Mouse (Mus musculus) limb, embryonic 13.5 days (tissue): ENCODE results near the gene Insl3. TPM values are rescaled to one million over a fixed set of nuclear protein-coding genes. Genes with fewer than 3 reads are reported as not detected.
"Not testable (repeated sequence)": the region's sequence is repeated elsewhere in the genome, so short reads cannot be mapped to it uniquely, and the experiment has no call there.

Experiments used
- ATAC-seq: fragments of 200-750 bp; cut with Nextera tagmentation; 2 replicates; pipeline ENCODE4 v1.8.0; 2017; ENCODE audit warnings: low read depth, moderate number of reproducible peaks, moderate TSS enrichment; ENCODE audit not compliant: low FRiP score
- H3K27ac ChIP-seq: fragments of 300-500 bp; sonication (generic); 2 replicates; pipeline ENCODE4 v1.5.1; 2015; ENCODE audit warnings: inconsistent platforms, mild to moderate bottlenecking, moderate library complexity
- H3K27me3 ChIP-seq: fragments of 300-500 bp; sonication (generic); 2 replicates; pipeline ENCODE4 v1.6.1; 2015; ENCODE audit warnings: mild to moderate bottlenecking, inconsistent platforms
- H3K36me3 ChIP-seq: fragments of 300-500 bp; sonication (generic); 2 replicates; pipeline ENCODE4 v1.6.1; 2015; ENCODE audit warnings: inconsistent platforms, mild to moderate bottlenecking, moderate library complexity
- H3K4me1 ChIP-seq: fragments of 300-500 bp; sonication (generic); 2 replicates; pipeline ENCODE4 v1.6.1; 2015; ENCODE audit warnings: inconsistent platforms
- H3K4me2 ChIP-seq: fragments of 300-500 bp; sonication (generic); replicated peaks from 2 replicates; pipeline ENCODE4 v1.6.1; 2015; ENCODE audit warnings: inconsistent platforms, mild to moderate bottlenecking, moderate library complexity
- H3K4me3 ChIP-seq: fragments of 300-500 bp; sonication (generic); 2 replicates; pipeline ENCODE4 v1.5.1; 2015; ENCODE audit warnings: moderate library complexity, mild to moderate bottlenecking, inconsistent platforms
- H3K9ac ChIP-seq: fragments of 300-500 bp; sonication (generic); 2 replicates; pipeline ENCODE4 v1.6.1; 2015; ENCODE audit warnings: mild to moderate bottlenecking, inconsistent platforms
- H3K9me3 ChIP-seq: fragments of 300-500 bp; sonication (generic); 2 replicates; pipeline ENCODE4 v1.6.1; 2016; ENCODE audit warnings: inconsistent platforms
- WGBS: fragments of 180-500 bp; shearing (Covaris S2); methylation state at CpG from one replicate; pipeline ENCODE4 v1.1.7; 2015; 5-methylcytosine and 5-hydroxymethylcytosine counted together
- polyA plus RNA-seq: library from polyadenylated mRNA; unstranded; fragments of >200 nt; fragmentation: Nextera tagmentation; extraction: Ambion mirVana; gene quantifications from 2 replicates; pipeline ENCODE4 v1.2.1, GENCODE M21; 2015

Insl3 gene
- polyA plus RNA-seq, 1 experiment from 2014 or later: 0.48 TPM

DNA sequence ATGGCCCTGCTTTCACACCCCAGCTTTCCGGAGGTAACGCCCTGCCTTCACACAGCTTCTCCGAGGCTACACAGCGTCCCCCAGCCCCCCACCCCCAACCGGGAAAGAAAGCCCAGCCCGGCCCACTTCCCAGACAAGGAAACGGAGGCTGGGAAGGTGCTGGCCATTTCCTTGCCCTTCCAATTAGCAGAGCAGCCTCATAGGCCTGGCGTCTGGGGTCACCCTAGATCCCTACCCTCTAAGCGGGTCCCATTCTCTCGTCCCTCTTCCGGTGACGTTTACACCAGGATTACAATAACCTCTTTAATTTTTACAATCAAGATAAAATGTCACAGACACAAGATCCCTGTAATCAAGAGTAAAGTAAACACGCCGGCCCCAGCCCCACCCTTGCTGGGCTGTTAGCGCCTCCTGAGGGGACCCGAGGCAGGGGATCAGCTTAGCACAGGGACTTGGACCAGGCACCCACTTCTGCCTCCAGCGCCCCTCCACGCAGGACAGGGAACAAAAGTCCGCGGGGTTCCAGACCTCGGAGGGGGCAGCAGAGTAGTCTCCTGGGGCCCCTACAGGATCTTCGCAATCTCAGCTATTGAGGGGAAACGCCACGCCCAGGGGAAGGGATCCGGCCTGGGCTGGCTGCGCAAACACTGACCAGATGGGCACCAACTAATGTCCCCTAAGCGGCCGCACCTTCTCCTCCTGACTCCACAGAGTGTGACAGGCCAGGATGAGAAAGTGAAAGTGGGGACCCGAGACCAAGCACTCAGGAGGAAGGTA lies 11.7 kb downstream of the Insl3 start:
- Histone ChIP-seq H3K4me2 (peak overlapping the region; percentile 39), H3K9ac (0 out of 2 replicates have a peak overlapping the region, but pooled peaks have one; percentile 26), H3K4me1 (peaks cover 11% of the 10 kb centered on the region), H3K27me3 (peaks cover 94% of the 10 kb centered on the region), H3K9me3 (no peaks in the 10 kb centered on the region), H3K36me3 (no peaks in the 10 kb centered on the region), H3K4me3 (peak overlapping the region; percentile 23), H3K27ac (no peak overlapping the region)
- 3% methylated on average over 29 of the region's 29 CpGs for WGBS
- no peak for ATAC-seq

DNA sequence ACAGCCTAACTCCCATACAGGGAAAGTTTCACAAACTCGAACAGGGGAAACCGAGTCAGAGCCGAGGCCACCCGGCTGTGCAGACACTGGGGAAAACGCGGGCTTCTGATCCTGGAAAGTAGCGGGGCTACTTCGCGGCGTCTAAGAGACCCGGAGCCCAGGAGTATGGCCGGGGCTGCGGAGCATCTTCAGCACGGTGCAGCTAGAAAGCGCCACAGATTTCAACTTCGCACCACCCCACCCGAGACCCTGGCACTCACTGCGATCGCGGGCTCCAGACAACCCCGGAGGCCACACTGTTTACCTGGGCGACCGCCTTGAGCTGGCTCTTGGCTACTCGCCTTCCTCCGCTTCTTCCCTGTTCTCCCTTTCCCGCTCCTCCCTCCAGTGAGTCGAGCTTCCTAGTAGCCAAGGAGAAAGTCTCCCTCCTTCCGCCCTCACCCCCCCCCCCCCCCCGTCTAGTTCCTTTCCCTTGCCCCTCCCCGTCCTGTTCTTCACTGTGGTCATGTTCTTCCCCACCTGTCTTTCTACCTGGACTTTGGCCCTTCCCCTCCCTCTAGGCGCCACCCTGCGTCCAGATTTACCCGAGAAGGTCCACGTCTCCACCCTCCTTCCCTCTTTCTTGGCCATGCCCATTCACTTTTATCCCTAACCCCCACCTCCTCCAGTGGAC lies 12.5 kb downstream of the Insl3 start, which contains the start of gene B3gnt3:
B3gnt3 (minus strand) TSS at position 376 of the 673 bp plus-strand sequence.
- H3K9ac ChIP-seq: 0 out of 2 replicates have a peak within 1 kb of the TSS, but pooled peaks have one; percentile 26
- H3K9me3 ChIP-seq: no peaks in the 10 kb centered on the region
- peak within 1 kb of the TSS; percentile 39 for H3K4me2 ChIP-seq
- no peak for ATAC-seq
- no peaks in the 10 kb centered on the region for H3K36me3 ChIP-seq
- H3K27me3 ChIP-seq: peaks cover 94% of the 10 kb centered on the region
- peak within 1 kb of the TSS; percentile 23 for H3K4me3 ChIP-seq
- 15% methylated on average over 32 of the region's 34 CpGs for WGBS
- peaks cover 11% of the 10 kb centered on the region for H3K4me1 ChIP-seq
- no peak within 1 kb of the TSS for H3K27ac ChIP-seq

DNA sequence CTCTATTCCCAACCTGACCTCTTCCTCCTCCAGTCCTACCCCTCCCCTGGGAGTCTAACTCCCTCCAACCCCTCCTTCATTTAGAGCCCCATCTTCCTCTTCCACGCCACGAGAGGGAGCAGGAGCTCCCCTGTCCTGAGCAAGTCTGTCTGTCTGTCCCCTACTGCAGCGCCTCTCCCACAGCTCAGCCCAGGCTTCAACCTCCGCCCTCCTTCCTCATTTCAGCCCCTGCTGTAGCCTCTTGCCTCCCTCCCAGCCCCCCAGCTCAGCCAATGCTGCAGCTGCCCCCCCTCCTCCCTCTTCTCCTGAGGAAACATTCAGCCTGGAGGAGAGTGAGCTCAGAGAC lies 13.0 kb downstream of the Insl3 start:
- peaks cover 11% of the 10 kb centered on the region for H3K4me1 ChIP-seq
- no peaks in the 10 kb centered on the region for H3K36me3 ChIP-seq
- WGBS: 30% methylated on average over 4 of the region's 4 CpGs
- H3K4me3 ChIP-seq: no peak overlapping the region
- H3K27ac ChIP-seq: no peak overlapping the region
- no peak for ATAC-seq
- no peak overlapping the region for H3K9ac ChIP-seq
- peaks cover 93% of the 10 kb centered on the region for H3K27me3 ChIP-seq
- H3K9me3 ChIP-seq: no peaks in the 10 kb centered on the region
- H3K4me2 ChIP-seq: no peak overlapping the region

DNA sequence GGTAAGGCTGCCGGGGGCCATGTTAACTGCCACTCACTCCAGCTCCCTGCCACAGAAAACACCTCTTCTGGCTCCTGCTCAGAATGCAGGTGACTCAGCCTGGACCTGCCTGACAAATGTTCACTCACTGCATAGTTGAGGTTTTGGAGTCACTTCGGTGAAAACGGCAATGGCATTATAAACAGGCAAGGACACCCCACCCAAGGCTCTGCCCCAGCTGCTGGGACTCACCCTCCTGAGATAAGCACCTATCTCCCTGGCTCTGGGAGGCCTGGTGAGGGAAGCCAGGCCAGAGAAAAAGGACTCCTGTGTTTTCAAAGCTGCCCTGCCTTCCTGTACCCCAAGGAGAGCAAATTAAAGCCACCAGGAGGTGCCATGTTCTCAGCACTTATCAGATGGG lies 13.9 kb downstream of the Insl3 start:
- no peak for ATAC-seq
- Histone ChIP-seq H3K27me3 (peaks cover 93% of the 10 kb centered on the region), H3K36me3 (no peaks in the 10 kb centered on the region), H3K9me3 (no peaks in the 10 kb centered on the region), H3K4me2 (no peak overlapping the region), H3K27ac (no peak overlapping the region), H3K4me3 (no peak overlapping the region), H3K9ac (no peak overlapping the region), H3K4me1 (peaks cover 11% of the 10 kb centered on the region)
- 71% methylated on average over 3 of the region's 3 CpGs for WGBS

DNA sequence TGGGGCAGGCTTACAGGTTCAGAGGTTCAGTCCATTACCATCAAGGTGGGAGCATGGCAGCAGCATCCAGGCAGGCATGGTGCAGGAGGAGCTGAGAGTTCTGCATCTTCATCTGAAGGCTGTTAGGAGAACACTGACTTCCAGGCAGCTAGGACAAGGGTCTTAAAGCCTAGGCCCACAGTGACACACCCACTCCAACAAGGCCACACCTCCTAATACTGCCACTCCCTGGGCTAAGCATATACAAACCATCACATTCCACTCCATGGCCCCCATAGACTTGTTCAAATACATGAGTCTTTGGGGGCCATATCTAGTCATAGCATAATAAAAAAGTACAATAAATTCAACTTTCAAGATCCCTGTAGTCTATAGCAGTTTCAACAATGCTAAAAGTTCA lies 14.4 kb downstream of the Insl3 start:
- not testable (repeated sequence) for H3K9me3 ChIP-seq, H3K36me3 ChIP-seq, H3K4me2 ChIP-seq, H3K4me3 ChIP-seq, ATAC-seq, H3K27ac ChIP-seq, H3K9ac ChIP-seq
- peaks cover 93% of the 10 kb centered on the region for H3K27me3 ChIP-seq
- peaks cover 11% of the 10 kb centered on the region for H3K4me1 ChIP-seq

DNA sequence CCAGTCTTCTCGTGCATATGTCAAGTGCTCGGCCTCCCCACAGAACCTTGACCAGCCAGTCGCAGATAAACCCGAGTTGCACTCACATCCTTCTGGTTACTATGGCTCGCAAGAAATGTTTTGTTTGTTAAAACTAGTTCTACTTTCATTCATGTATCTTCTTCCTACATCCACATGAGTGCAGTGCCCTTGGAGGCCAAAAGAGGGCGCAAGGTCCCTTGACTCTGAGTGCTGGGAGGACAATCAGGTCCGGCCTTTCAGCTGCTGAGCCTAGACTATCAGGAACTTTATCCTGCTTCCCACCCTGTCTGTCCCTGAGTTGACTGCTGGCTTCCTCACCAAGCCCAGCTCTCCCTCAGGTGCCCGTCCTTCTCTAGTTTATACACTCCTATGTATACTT lies 18.9 kb downstream of the Insl3 start:
- 41% methylated on average over 8 of the region's 8 CpGs for WGBS
- H3K27me3 ChIP-seq: peaks cover 73% of the 10 kb centered on the region
- no peaks in the 10 kb centered on the region for H3K36me3 ChIP-seq
- H3K4me1 ChIP-seq: no peaks in the 10 kb centered on the region
- no peak overlapping the region for H3K9ac ChIP-seq
- H3K4me3 ChIP-seq: no peak overlapping the region
- no peaks in the 10 kb centered on the region for H3K9me3 ChIP-seq
- H3K4me2 ChIP-seq: no peak overlapping the region
- no peak overlapping the region for H3K27ac ChIP-seq
- ATAC-seq: no peak

DNA sequence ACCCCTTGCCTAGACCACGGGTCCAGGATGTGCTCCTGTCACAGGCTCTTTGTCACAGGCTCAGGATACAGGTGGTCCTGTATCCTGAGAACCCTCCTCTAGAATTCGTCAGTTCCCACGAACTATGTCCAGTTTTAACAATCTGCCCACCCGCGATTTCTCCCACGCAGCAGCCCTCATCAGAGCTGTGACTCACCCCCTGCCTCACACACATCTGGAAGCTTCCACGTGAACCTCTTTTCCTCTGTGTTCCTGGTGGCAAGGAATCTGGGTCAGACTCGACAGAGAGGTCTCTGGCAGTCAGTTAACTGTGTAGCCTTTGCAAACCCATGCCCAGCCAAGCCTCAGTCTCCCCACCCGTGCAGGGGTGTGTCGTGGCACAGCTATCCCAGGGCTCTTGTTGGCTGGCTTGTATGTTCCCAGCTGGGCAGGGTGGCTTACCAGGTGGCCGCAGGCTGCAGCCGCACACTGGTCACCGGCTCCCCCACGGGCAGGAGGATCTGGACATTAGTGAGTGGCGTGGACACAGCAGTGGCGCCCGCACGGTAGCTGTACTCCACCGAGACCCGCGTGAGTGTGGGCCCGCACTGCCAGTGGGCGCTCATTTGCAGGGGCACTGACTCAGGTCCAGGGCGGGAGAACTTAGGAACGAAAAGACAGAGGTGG lies 20.3 kb downstream of the Insl3 start:
- ATAC-seq: peak; percentile 52
- Histone ChIP-seq H3K9ac (no peak overlapping the region), H3K27me3 (peaks cover 59% of the 10 kb centered on the region), H3K27ac (no peak overlapping the region), H3K9me3 (no peaks in the 10 kb centered on the region), H3K36me3 (no peaks in the 10 kb centered on the region), H3K4me1 (no peaks in the 10 kb centered on the region), H3K4me3 (peak overlapping the region; percentile 5), H3K4me2 (peak overlapping the region; percentile 44)
- whole genome bisulfite sequencing: 35% methylated on average over 25 of the region's 25 CpGs

DNA sequence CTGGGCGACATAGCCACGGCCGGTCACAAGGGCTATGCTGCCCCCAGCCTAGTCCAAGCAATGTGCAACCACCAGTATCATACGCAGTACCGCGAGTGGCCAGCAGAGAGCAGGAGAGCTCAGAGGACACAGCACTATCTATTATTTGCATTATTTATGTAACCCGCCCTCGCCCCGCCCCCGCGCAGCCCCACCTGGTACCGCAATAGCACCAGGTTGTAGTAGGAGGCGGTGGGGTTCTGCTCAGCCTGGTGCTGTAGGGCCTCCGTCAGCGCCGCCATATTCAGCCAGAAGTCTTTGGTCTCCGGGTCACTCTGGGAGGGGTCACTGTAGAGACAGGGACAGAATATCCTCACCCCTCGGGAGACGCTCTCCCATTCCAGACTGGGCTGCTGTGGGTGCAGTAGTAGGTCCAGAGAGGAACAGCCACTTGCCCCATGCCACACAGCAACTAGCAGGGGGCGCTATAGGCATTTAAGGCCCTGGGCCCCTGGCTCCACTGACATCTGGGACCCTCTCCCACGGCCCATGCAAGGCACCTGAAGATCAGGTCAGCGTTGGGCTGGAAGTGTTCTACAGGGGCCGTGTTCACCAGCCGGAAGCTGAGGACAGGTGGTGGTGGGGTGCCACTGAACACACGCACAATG lies 20.9 kb downstream of the Insl3 start:
- ATAC-seq: peak; percentile 62
- H3K27me3 ChIP-seq: peaks cover 53% of the 10 kb centered on the region

DNA sequence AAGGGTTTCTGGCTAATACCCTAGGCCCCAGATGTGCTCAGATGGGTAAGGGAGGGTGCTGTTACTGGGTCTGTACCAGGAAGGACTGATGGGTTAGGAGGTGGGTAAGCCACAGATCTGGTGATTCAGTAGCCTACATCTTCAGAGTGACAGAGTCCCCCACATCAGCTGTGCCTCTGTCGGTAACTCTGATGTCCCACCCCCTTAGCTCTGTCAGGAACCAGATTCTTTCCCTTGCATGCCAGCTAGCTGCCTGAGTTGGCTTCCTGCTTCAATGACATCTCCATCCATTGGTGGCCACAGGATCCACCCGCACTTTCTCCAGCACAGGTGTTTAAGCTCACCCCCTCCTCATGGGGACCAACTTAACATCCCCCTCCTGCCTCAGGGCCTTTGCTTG lies 22.6 kb downstream of the Insl3 start:
- Histone ChIP-seq H3K9ac (no peak overlapping the region), H3K4me3 (no peak overlapping the region), H3K27ac (no peak overlapping the region), H3K4me1 (peaks cover 6% of the 10 kb centered on the region; the same call in 1 of the 2 replicates), H3K27me3 (peaks cover 43% of the 10 kb centered on the region), H3K9me3 (no peaks in the 10 kb centered on the region), H3K36me3 (no peaks in the 10 kb centered on the region), H3K4me2 (no peak overlapping the region)
- WGBS: 84% methylated on average over 2 of the region's 2 CpGs
- no peak for ATAC-seq

More for the DNA sequence above, 20.9 kb downstream of the Insl3 start:
- H3K4me3 ChIP-seq: peak overlapping the region; percentile 5
- H3K36me3 ChIP-seq: no peaks in the 10 kb centered on the region
- H3K27ac ChIP-seq: no peak overlapping the region
- peak overlapping the region; percentile 44 for H3K4me2 ChIP-seq
- 18% methylated on average over 25 of the region's 25 CpGs for WGBS
- H3K9me3 ChIP-seq: no peaks in the 10 kb centered on the region
- H3K9ac ChIP-seq: no peak overlapping the region
- no peaks in the 10 kb centered on the region for H3K4me1 ChIP-seq

DNA sequence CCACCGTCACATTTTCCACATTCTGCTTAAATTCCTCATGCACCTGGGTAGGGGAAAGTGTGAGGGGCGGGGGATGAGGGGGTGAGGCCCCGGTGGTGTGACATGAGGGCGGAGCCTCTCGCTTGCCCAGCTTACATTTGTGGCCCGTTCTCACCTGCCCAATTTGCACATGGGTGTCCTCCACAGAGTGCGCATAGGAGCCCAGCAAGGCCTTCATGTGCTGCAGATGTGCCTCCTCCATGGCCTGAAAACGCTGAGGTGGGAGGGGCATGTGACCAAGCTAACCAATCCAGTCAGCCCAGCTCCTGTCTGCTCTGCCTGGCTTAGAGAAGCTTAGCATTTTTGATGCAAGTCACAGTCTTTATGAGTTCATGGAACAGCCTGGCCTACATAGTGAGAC lies 26.5 kb downstream of the Insl3 start:
- H3K27me3 ChIP-seq: peaks cover 5% of the 10 kb centered on the region
- no peaks in the 10 kb centered on the region for H3K9me3 ChIP-seq
- peak overlapping the region; percentile 35; the same call in 1 of the 2 replicates for H3K9ac ChIP-seq
- ATAC-seq: peak; percentile 30
- peak overlapping the region; percentile 38; the same call in 1 of the 2 replicates for H3K4me2 ChIP-seq
- H3K36me3 ChIP-seq: no peaks in the 10 kb centered on the region
- peaks cover 15% of the 10 kb centered on the region for H3K4me1 ChIP-seq
- H3K4me3 ChIP-seq: 0 out of 2 replicates have a peak overlapping the region, but pooled peaks have one; percentile 5
- no peak overlapping the region for H3K27ac ChIP-seq
- 32% methylated on average over 8 of the region's 8 CpGs for WGBS

DNA sequence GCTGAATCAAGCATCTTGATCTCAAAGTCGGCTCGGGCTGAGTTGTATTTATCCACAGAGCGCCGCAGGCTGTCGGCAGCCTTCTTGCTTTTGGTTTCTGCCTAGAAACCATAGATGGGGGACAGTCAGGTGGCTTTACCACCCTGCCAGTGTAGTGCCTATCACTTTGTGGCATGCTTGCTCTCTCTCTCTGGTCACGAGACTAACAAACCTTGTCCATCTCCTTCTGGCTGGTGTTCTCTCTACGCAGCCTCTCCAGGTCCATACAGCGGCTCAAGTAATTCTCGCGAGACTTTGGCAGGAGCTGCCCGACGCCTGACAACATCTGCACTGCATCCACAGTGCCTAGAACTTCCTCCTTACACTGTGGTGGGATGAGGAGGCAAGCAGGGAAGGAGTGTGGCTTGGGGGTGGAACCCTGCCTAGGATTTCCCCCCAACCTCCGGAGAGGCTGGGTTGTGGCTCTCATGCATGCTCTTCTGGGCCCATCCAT lies 27.6 kb downstream of the Insl3 start:
- Histone ChIP-seq H3K4me1 (peaks cover 15% of the 10 kb centered on the region), H3K27ac (no peak overlapping the region), H3K4me2 (no peak overlapping the region), H3K27me3 (no peaks in the 10 kb centered on the region), H3K9me3 (no peaks in the 10 kb centered on the region), H3K4me3 (no peak overlapping the region), H3K9ac (no peak overlapping the region), H3K36me3 (no peaks in the 10 kb centered on the region)
- WGBS: 80% methylated on average over 13 of the region's 13 CpGs
- no peak for ATAC-seq
